Mouse (Mus musculus) gastrocnemius, postnatal 14 days (tissue): ENCODE results near the gene Dnaic2. TPM values are rescaled to one million over a fixed set of nuclear protein-coding genes. Genes with fewer than 3 reads are reported as not detected.

Experiments used
- DNase-seq: peaks from one replicate; pipeline ENCODE4 v3.0.0; 2021; ENCODE audit warnings: mixed read lengths
- intact Hi-C: fragments of 180-260 bp; cut with DNase I; formaldehyde crosslinking; loops from one replicate; pipeline ENCODE4 v1.15.1; 2025; ENCODE audit warnings: low total_unique reads
- long read RNA-seq, 2 experiments: library from polyadenylated mRNA; stranded (forward); transcript quantifications; one replicate each; pipeline ENCODE4 v2.0.0; 2021
- total RNA-seq, 2 experiments: library from RNA; stranded (reverse); gene quantifications; 2 replicates each; pipeline ENCODE4 v1.2.3; 2021

The Dnaic2 gene
- total RNA-seq, result under 1 TPM; 0.49 to 0.68 TPM
- long read RNA-seq, experiment 1, result 0 reads
- long read RNA-seq, experiment 2, partial matches to known transcripts, result 0 of 1 reads
- long read RNA-seq, experiment 2, other reads (novel, unspliced or antisense), result 1 of 1 reads

GRCm38 (mm10) chr11:114726965-114727825 is at the start of gene Dnaic2:
Dnaic2 (plus strand) TSS chr11:114727408.
- peak; percentile 82 for DNase-seq

DNA sequence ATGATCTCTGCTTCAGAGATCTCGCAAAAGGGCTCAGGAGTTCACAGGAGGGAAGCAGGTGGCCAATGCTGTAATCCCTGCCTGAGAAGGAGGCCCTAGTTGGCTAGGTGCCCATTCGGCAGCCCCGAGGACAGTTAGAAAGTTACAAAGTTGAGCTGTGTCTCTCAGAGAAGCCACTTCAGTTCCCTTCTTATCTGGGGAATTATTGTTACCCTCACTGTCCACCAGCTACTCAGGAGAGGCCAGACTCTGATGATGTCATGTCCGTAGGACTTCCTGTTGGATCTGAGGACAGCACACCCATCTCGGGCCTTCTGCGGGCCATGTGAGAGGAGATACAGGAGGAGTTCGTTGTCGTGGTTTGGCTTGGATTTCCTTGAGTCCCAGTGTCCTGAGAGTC is 47.6 kb upstream of the Dnaic2 start:
- no peak for DNase-seq
- intact Hi-C loops, result loop anchor here (10.0 kb wide), 1 partner anchor 45 kb away; the partner anchor contains the start of gene Dnaic2

More at GRCm38 (mm10) chr11:114726965-114727825, at the start of gene Dnaic2:
- intact Hi-C loops, result loop anchor here (10.0 kb wide), 1 partner anchor 52 kb away; the partner anchor contains the start of gene Ttyh2

DNA sequence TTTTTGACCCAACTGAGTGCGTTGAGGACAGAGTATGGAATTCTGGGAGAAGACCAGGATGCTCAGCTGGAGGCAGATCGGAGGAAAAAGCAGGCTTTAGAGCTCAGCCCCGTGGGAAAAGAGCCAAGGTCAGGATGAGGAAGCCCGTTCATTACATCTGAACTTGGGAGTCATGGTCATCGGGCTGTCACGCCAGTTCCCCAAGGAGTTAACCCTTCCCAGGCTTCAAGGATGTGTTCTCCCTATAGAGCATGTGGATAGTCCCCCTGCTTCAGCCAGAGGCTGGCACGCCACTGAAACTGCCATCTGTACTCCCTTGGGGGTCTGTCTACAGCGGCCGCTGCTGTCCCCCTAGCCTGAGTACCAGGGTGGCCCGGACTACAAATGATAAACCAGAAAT is 46.9 kb upstream of the Dnaic2 start:
- intact Hi-C loops, result no loop called here
- DNase-seq, result no peak

GRCm38 (mm10) chr11:114681054-114681453 is 46.2 kb upstream of the Dnaic2 start:
- DNase-seq, result no peak
- intact Hi-C loops, result no loop called here

DNA sequence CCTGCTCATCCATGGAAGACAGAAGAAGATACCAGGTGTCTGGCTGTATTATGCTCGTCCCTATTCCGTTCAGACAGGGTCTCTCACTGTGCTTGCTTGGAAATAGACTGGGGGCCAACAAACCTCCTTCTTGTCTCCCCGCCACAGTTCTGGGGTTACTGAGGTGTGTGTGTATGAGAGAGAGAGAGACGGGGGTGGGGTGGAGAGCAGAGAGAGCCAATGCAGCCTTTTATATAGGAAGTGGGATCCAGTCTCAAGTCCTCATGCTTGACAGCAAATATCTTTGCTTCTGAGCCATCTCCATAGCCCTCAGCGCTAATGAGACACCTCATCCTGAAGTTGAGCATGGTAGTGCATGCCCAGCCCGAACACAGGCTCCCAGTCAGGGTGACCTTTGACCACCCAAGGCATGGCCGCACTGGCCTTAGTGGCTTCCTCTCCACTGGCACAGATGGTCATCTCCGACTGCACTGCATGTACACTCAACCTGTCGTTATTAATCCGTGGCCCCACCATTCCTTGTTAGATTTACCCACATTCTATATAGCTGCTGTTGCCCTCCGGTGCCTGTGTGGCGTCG is 44.8 kb upstream of the Dnaic2 start:
- no peak for DNase-seq
- intact Hi-C loops, result no loop called here

- DNase-seq, result no peak
- intact Hi-C loops, result no loop called here
Measured at GRCm38 (mm10) chr11:114683029-114683721, 44.0 kb upstream of the Dnaic2 start.

DNA sequence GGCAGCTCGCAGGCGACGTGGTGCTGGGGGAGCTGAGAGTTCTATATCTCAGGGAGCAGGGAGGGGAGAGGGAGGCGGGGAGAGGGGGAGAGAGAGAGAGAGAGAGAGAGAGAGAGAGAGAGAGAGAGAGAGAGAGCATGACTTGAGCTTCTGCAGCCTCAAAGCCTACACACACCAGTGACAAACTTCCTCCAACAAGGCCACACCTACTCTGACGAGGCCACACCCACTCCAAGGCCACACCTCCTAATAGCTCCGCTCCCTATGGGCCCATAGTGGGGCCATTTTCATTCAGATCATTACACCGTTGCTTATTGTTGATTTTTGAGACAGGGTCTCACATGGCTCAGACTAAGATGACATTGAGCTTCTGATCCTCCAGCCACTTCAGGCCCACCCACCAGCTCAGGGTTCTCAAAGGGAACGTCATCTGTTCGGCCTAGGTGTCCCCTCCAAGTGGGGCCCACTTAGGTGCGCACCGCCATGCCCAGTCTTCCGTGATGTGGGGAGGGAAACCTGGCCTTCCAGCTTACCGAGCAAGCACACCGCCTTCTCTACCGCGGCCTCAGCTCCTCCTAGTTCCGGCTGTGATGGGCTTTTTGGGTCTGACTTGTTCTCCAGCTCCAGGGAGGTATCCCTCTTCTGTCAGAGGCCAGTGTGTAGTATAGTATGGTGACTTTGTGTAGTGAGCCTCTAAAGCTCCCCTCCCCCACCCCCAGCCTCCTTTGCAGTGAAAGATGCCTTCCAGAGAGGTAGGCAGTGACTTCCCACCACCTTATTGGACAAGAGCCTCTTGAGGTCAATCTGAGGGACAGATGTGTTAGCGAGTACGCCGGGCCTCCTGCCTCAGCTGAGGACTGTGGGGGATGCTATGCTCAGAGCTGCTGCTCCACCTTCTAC is 43.2 kb upstream of the Dnaic2 start:
- no peak for DNase-seq
- intact Hi-C loops, result no loop called here

GRCm38 (mm10) chr11:114684627-114685373 is 42.4 kb upstream of the Dnaic2 start:
- DNase-seq, result peak; percentile 56
- intact Hi-C loops, result no loop called here

- intact Hi-C loops, result no loop called here
- no peak for DNase-seq
Measured at GRCm38 (mm10) chr11:114685526-114686040, 41.6 kb upstream of the Dnaic2 start.

- intact Hi-C loops, result no loop called here
- DNase-seq, result no peak
Measured at GRCm38 (mm10) chr11:114686221-114686959, 40.8 kb upstream of the Dnaic2 start.

DNA sequence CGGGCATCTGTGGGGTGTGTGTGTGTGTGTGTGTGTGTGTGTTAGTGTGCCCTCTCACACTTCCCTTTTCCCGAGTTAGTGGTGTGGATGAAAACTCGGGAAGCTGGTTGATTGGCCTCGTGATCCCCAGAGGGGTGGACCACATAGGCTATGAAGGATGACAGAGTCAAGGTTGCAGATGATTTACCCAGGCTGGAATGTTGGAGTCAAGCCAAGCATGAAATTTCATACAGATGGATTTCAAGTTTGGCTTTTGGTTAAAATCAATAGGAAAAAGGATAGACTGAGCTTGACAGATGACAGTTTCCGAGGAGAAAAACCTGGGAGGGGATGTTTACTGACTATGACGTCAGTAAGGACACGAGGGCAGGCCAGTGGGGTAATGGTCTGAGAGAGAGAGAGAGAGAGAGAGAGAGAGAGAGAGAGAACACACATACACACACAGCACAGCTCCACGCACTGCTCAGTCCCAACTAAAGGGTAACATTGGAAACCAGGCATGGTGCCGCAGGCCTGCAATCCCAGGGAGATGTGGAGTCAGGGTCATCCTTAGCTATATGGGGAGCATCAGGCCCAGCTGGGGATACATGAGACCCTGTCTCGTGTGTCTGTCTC is 39.5 kb upstream of the Dnaic2 start:
- intact Hi-C loops, result no loop called here
- DNase-seq, result no peak

DNA sequence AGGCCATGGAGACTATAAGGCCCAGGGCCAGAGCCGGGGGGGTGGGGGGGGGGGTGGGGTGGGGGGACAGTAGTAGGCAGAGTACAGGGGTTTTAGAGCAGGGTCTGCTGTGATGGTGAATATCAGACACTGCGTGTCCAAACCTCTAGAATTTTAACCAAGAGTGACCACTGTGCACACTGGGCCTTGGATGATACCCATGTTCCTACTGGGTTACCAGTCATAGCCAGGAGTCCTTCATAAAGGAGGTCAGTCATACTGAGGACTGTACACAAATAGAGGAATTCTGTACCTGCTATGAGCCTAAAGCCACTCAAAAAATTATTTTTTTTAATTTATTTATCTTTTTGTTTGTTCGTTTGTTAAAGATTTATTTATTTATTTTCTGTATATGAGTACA is 38.5 kb upstream of the Dnaic2 start:
- intact Hi-C loops, result no loop called here
- DNase-seq, result no peak

- no peak for DNase-seq
- intact Hi-C loops, result no loop called here
Measured at GRCm38 (mm10) chr11:114690192-114690591, 37.0 kb upstream of the Dnaic2 start.

DNA sequence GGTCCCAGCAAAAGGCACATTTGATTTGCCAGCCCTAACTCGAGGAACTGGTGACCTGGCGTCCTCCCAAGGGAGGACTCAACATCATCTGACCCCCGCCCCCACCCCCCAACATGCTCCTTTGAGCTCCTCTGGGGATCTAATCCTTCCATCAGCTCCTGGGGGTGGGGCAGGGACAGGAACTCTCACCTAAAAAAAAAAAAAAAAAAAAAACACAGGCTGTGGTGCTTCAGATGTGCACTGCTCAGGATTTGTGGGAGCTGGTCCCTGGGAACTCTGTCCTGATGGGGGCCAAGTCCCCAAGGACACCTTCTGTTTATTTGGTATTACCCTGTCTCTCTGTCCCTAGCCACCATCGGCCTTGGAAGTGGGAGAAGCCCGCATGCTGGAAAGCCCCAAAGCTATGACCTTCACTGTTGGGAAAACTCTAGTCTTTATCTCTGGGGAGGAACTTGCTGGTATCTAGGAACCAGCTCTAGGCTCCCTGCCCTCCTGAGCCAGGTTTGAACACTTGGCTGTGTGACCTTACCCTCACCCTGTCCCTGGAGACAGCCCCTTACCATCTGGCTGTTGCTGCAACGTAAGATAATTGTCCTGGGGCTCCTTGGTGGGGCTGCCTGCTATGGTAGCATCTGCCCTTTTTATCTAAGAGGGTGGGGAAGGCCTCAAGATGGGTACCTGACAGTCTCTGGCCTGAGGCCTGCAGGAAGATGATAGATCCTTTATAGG is 35.6 kb upstream of the Dnaic2 start:
- DNase-seq, result no peak
- intact Hi-C loops, result no loop called here

GRCm38 (mm10) chr11:114692601-114693000 is 34.6 kb upstream of the Dnaic2 start:
- intact Hi-C loops, result no loop called here
- DNase-seq, result no peak

DNA sequence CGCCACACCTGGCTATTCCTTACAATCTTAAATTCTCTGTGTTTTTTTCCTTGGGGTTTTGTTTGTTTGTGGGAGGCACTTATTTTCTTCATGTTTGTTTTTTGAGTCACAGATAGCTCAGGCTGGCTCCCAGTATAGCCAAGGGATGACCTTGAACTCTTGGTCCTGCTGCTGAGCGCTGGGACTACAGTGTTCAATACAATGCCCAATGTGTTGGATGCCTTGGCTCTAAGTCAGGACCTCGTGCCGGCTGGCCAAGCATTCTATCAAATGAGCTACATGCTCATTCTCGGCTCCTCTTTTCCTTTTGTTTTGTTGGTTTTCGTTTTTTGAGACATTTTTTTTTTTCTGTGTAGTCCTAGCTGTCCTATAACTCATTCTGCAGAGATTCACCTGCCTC is 33.8 kb upstream of the Dnaic2 start:
- intact Hi-C loops, result no loop called here
- DNase-seq, result no peak

- intact Hi-C loops, result no loop called here
- no peak for DNase-seq
Measured at GRCm38 (mm10) chr11:114694451-114694850, 32.8 kb upstream of the Dnaic2 start.
